Mouse (Mus musculus): ENCODE data around the gene Pigk. TPM values are rescaled to one million over a fixed set of nuclear protein-coding genes. Genes with fewer than 3 reads are reported as not detected.

Pigk gene
- polyA plus RNA-seq, 1 experiment from 2014 or later, result 23.8 TPM

DNA sequence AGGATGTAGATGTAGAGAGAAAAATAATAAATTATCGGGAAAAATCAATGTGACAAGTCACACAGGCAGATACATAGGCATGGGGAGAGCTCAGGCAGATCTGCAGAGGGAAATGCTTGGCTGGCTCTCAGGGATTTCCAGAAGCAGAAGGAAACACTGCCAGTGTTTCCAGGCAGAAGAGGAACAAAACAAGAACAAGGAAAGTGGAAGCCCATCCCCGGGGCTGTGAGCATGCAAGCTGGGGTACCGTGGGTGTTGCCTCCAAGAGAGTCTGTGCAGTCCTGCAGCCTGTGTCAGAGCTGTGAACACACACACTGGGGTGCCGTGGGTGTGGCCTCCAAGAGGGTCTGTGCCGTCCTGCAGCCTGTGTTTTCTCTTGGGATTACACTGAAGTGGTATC lies 279.7 kb downstream of the Pigk start:
- H3K27me3 ChIP-seq (ENCODE audit: insufficient read depth, low read length), result no peaks in the 10 kb centered on the region
- H3K4me3 ChIP-seq (ENCODE audit: low read depth, low read length), result no peak overlapping the region
- no peaks in the 10 kb centered on the region for H3K9me3 ChIP-seq (ENCODE audit: low read length)
- H3K4me2 ChIP-seq (ENCODE audit: low read depth, low read length), result no peak overlapping the region
- H3K4me1 ChIP-seq (ENCODE audit: insufficient read depth), result no peaks in the 10 kb centered on the region
- ATAC-seq (no peak), DNase-seq (no peak)
- H3K27ac ChIP-seq (ENCODE audit: low read depth), result no peak overlapping the region
- no peak overlapping the region for H3K9ac ChIP-seq (replicated peaks)
- no peaks in the 10 kb centered on the region for H3K36me3 ChIP-seq (replicated peaks; ENCODE audit: insufficient read depth, low read length)
- 52% methylated on average over 5 of the region's 5 CpGs for WGBS (ENCODE audit: insufficient replicate concordance)
- no peak for TF ChIP-seq CTCF (IDR thresholded peaks at IDR 0.05; ENCODE audit: low read depth)
- TF ChIP-seq EP300 (IDR thresholded peaks at IDR 0.05; ENCODE audit: low read depth), result no peak

DNA sequence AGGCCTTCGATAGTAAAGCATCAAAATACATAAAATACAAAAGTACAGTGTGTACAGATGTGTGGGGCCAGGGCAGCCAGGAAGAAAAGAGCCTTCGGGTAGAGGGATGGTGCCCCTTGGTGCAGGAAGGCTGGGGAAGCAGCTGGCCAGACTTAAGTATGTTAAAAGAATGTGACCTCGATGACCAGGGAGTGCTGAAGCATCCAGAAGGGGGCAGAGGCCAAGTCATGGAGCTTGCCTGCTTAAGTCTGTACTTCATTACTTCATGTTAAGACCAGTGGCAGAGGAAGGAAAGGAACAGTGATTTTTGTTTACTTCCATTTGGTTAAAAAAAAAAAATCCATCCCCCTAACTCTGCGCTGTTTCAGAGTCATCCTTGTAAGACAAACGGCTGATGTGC lies 284.2 kb downstream of the Pigk start:
- no peak for TF ChIP-seq CTCF (IDR thresholded peaks at IDR 0.05; ENCODE audit: low read depth)
- no peak for TF ChIP-seq EP300 (IDR thresholded peaks at IDR 0.05; ENCODE audit: low read depth)
- Histone ChIP-seq H3K4me2 (ENCODE audit: low read depth, low read length) (no peak overlapping the region), H3K27ac (ENCODE audit: low read depth) (no peak overlapping the region), H3K27me3 (ENCODE audit: insufficient read depth, low read length) (no peaks in the 10 kb centered on the region), H3K36me3 (replicated peaks; ENCODE audit: insufficient read depth, low read length) (no peaks in the 10 kb centered on the region), H3K9me3 (ENCODE audit: low read length) (no peaks in the 10 kb centered on the region), H3K9ac (replicated peaks) (no peak overlapping the region), H3K4me1 (ENCODE audit: insufficient read depth) (no peaks in the 10 kb centered on the region), H3K4me3 (ENCODE audit: low read depth, low read length) (no peak overlapping the region)
- ATAC-seq (no peak), DNase-seq (no peak)
- WGBS (ENCODE audit: insufficient replicate concordance), result 58% methylated on average over 5 of the region's 5 CpGs

DNA sequence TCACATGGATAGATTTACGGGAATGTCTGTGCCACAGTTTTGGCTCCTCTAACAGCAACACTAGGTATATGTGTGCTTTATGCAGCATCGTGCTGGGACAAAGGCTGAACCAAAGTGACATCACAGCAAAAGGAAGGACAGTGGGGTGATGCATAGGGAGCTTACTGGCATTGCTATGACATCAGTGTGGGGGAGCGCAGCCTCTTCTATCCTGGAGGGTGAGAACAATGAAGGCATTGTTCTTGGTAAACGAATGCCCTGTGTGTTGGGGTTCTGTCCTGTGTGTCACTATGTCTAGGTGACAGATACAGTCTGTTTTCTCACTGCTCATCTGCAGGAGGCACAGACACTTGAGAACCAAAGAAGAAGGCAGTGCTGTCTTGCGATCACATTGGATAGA lies 285.0 kb downstream of the Pigk start:
- WGBS (ENCODE audit: insufficient replicate concordance), result 79% methylated on average over 5 of the region's 5 CpGs
- H3K36me3 ChIP-seq (replicated peaks; ENCODE audit: insufficient read depth, low read length), result no peaks in the 10 kb centered on the region
- H3K4me3 ChIP-seq (ENCODE audit: low read depth, low read length), result no peak overlapping the region

DNA sequence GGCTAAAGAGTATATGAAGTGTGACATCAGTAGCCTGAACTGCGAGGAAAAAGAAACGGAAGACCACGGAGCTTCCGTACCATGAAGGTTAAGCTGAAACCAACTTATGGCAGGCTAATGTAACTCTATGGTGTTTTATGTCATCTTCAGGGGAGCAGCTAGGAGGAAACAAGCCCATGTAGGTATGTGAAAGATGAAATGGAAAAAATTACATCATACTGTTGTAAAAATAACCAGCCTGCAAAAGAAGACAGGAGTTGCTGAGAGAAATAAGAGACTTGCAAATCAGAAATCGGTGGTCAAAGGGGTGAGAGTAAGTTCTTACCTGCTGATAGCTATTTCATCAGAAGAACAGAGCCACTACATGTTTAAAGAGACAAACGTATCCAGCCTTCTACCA lies 293.0 kb downstream of the Pigk start:
- ATAC-seq, result no peak
- DNase-seq, result no peak
- Histone ChIP-seq H3K9ac (replicated peaks) (no peak overlapping the region), H3K4me1 (ENCODE audit: insufficient read depth) (no peaks in the 10 kb centered on the region), H3K9me3 (ENCODE audit: low read length) (no peaks in the 10 kb centered on the region), H3K36me3 (replicated peaks; ENCODE audit: insufficient read depth, low read length) (no peaks in the 10 kb centered on the region), H3K4me2 (ENCODE audit: low read depth, low read length) (no peak overlapping the region), H3K4me3 (ENCODE audit: low read depth, low read length) (no peak overlapping the region), H3K27me3 (ENCODE audit: insufficient read depth, low read length) (no peaks in the 10 kb centered on the region), H3K27ac (ENCODE audit: low read depth) (no peak overlapping the region)
- WGBS (ENCODE audit: insufficient replicate concordance), result 83% methylated on average over 6 of the region's 6 CpGs
- no peak for TF ChIP-seq EP300 (IDR thresholded peaks at IDR 0.05; ENCODE audit: low read depth)
- no peak for TF ChIP-seq CTCF (IDR thresholded peaks at IDR 0.05; ENCODE audit: low read depth)

More for the DNA sequence above, 285.0 kb downstream of the Pigk start:
- Histone ChIP-seq H3K4me1 (ENCODE audit: insufficient read depth) (no peaks in the 10 kb centered on the region), H3K9ac (replicated peaks) (no peak overlapping the region), H3K9me3 (ENCODE audit: low read length) (no peaks in the 10 kb centered on the region), H3K27me3 (ENCODE audit: insufficient read depth, low read length) (no peaks in the 10 kb centered on the region), H3K4me2 (ENCODE audit: low read depth, low read length) (no peak overlapping the region), H3K27ac (ENCODE audit: low read depth) (no peak overlapping the region)
- TF ChIP-seq EP300 (IDR thresholded peaks at IDR 0.05; ENCODE audit: low read depth) (no peak), CTCF (IDR thresholded peaks at IDR 0.05; ENCODE audit: low read depth) (no peak)
- no peak for ATAC-seq
- no peak for DNase-seq

DNA sequence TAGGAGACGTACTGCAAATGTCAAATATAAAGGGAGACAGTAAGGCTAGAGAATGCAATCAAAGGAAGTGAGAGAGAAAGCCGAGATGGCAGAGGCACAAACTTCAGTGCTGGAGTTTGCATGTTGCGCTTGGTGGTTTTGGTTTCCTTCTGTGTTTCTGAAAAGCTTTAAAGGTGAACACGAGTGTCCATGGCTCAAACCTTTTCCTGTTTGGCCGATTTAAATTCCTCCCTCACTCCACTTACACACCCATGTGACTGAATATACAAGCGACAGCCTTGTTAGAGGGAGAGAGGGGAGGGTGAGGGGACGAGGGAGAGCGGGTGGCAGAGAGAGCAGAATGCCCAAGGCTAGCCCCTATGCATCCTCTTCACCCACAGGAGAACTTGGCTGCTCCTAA lies 302.5 kb downstream of the Pigk start:
- ATAC-seq, result no peak
- Histone ChIP-seq H3K4me3 (ENCODE audit: low read depth, low read length) (no peak overlapping the region), H3K36me3 (replicated peaks; ENCODE audit: insufficient read depth, low read length) (no peaks in the 10 kb centered on the region), H3K4me1 (ENCODE audit: insufficient read depth) (no peaks in the 10 kb centered on the region), H3K4me2 (ENCODE audit: low read depth, low read length) (no peak overlapping the region), H3K27ac (ENCODE audit: low read depth) (no peak overlapping the region), H3K9me3 (ENCODE audit: low read length) (no peaks in the 10 kb centered on the region), H3K9ac (replicated peaks) (no peak overlapping the region), H3K27me3 (ENCODE audit: insufficient read depth, low read length) (no peaks in the 10 kb centered on the region)
- 49% methylated on average over 8 of the region's 8 CpGs for WGBS (ENCODE audit: insufficient replicate concordance)
- TF ChIP-seq CTCF (IDR thresholded peaks at IDR 0.05; ENCODE audit: low read depth), result no peak
- DNase-seq, result no peak

DNA sequence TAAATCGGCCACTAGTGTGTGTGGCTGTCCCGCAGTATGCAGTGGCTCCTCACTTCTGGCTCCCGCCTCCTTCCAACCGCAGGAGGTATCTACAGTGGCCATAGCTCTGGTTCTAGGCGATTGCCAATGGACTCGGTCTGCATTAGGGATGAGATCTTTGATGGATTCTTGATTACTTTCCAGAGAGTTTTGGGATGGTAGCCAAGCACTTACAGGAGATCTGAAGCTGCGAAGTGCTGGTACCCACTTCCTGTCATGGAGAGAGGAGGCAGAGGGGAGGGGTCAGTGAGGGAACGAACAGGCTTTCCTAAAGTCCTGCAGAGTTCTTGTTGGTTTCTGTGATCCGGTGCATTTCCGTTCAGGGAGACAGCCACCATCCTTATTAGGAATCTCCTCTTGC lies 304.2 kb downstream of the Pigk start:
- H3K27me3 ChIP-seq (ENCODE audit: insufficient read depth, low read length), result no peaks in the 10 kb centered on the region
- ATAC-seq (no peak), DNase-seq (no peak)
- no peak overlapping the region for H3K27ac ChIP-seq (ENCODE audit: low read depth)
- H3K9ac ChIP-seq (replicated peaks), result no peak overlapping the region
- 68% methylated on average over 10 of the region's 10 CpGs for WGBS (ENCODE audit: insufficient replicate concordance)
- H3K4me1 ChIP-seq (ENCODE audit: insufficient read depth), result no peaks in the 10 kb centered on the region
- no peak for TF ChIP-seq CTCF (IDR thresholded peaks at IDR 0.05; ENCODE audit: low read depth)
- TF ChIP-seq EP300 (IDR thresholded peaks at IDR 0.05; ENCODE audit: low read depth), result no peak
- H3K36me3 ChIP-seq (replicated peaks; ENCODE audit: insufficient read depth, low read length), result no peaks in the 10 kb centered on the region
- H3K4me3 ChIP-seq (ENCODE audit: low read depth, low read length), result no peak overlapping the region
- no peaks in the 10 kb centered on the region for H3K9me3 ChIP-seq (ENCODE audit: low read length)
- H3K4me2 ChIP-seq (ENCODE audit: low read depth, low read length), result no peak overlapping the region

DNA sequence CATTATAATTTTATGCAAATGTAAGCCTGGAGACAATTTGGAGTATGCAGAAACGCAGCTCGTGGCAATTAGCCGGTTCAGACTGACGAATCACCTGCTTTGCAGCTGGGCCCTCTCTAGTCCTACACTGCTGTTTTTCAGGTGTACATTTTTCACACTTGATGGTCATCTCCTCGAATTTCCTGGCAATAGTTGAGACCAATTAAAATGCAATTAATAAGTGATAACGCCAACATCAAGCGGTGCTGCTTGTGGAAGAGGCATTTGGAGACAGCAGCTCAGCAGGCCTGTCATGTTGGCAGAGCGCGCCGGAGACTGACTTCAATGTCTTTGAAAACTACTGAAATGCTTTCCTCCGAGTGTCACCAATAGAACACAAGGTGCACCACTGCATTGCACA lies 310.1 kb downstream of the Pigk start:
- DNase-seq, result no peak
- no peak overlapping the region for H3K9ac ChIP-seq (replicated peaks)
- TF ChIP-seq EP300 (IDR thresholded peaks at IDR 0.05; ENCODE audit: low read depth) (no peak), CTCF (IDR thresholded peaks at IDR 0.05; ENCODE audit: low read depth) (no peak)
- no peaks in the 10 kb centered on the region for H3K27me3 ChIP-seq (ENCODE audit: insufficient read depth, low read length)
- no peaks in the 10 kb centered on the region for H3K36me3 ChIP-seq (replicated peaks; ENCODE audit: insufficient read depth, low read length)
- no peak overlapping the region for H3K4me3 ChIP-seq (ENCODE audit: low read depth, low read length)
- WGBS (ENCODE audit: insufficient replicate concordance), result 84% methylated on average over 11 of the region's 11 CpGs
- no peaks in the 10 kb centered on the region for H3K9me3 ChIP-seq (ENCODE audit: low read length)
- H3K4me2 ChIP-seq (ENCODE audit: low read depth, low read length), result no peak overlapping the region
- no peak for ATAC-seq
- H3K27ac ChIP-seq (ENCODE audit: low read depth), result no peak overlapping the region
- no peaks in the 10 kb centered on the region for H3K4me1 ChIP-seq (ENCODE audit: insufficient read depth)

Other genes with a start within 250 kb of the Pigk start
- gene Ak5, start 45.7 kb upstream of the Pigk start, polyA plus RNA-seq (2015; fragmentation: Nextera tagmentation; extraction: Ambion mirVana), result 0.11 and 0.13 TPM in 2 replicates